Mouse (Mus musculus) hindbrain, embryonic 11.5 days (tissue): ENCODE measurements around the gene Coq8b. TPM values are rescaled to one million over a fixed set of nuclear protein-coding genes. Genes with fewer than 3 reads are reported as not detected.

ENCODE experiments used
- microRNA counts: library from miRNA; unstranded; fragments of <30 nt; microRNA quantifications from one replicate; lab custom pipeline; 2015
- polyA plus RNA-seq: library from polyadenylated mRNA; unstranded; fragments of >200 nt; fragmentation: Nextera tagmentation; extraction: Ambion mirVana; gene quantifications from 2 replicates; pipeline ENCODE4 v1.2.1, GENCODE M21; 2014

Gene Coq8b
- polyA plus RNA-seq, 1 experiment from 2014 or later: 18.4 TPM

MicroRNAs within 50 kb of the gene (microRNA counts, 519-probe panel; counts per million panel counts)
- not detected for microRNA mmu-miR-1191 (lab: Ali Mortazavi, UCI)

Other genes starting within 250 kb of the Coq8b start
- gene Cyp2a12, start 203.9 kb upstream of the Coq8b start, polyA plus RNA-seq: not detected in 2 replicates
- gene Cyp2f2, start 113.1 kb upstream of the Coq8b start, polyA plus RNA-seq: not detected in 2 replicates
- gene Cyp2t4, start 79.3 kb upstream of the Coq8b start, polyA plus RNA-seq: 0.11 TPM in 1 of 2 replicates, not detected in the other
- 37.2 and 43.2 TPM in 2 replicates for gene Egln2, start 66.2 kb upstream of the Coq8b start, polyA plus RNA-seq
- 68.9 and 75.4 TPM in 2 replicates for gene Rab4b, start 54.1 kb upstream of the Coq8b start, polyA plus RNA-seq
- gene Gm21983, start 51.9 kb upstream of the Coq8b start, polyA plus RNA-seq: 0.39 TPM in 1 of 2 replicates, not detected in the other
- 3.4 and 3.7 TPM in 2 replicates for gene Mia, start 51.9 kb upstream of the Coq8b start, polyA plus RNA-seq
- gene BC024978, start 37.2 kb upstream of the Coq8b start, polyA plus RNA-seq: 3.4 and 4.1 TPM in 2 replicates
- 333 and 349 TPM in 2 replicates for gene Snrpa, start 36.8 kb upstream of the Coq8b start, polyA plus RNA-seq
- 5.0 and 6.7 TPM in 2 replicates for gene Itpkc, start 4.4 kb upstream of the Coq8b start, polyA plus RNA-seq
- gene Numbl, start 25.4 kb downstream of the Coq8b start, polyA plus RNA-seq: 19.8 and 22.7 TPM in 2 replicates
- 2.4 and 3.9 TPM in 2 replicates for gene Ltbp4, start 104.7 kb downstream of the Coq8b start, polyA plus RNA-seq
- 51.5 and 56.7 TPM in 2 replicates for gene Shkbp1, start 123.0 kb downstream of the Coq8b start, polyA plus RNA-seq
- 0.33 and 0.57 TPM in 2 replicates for gene Gm20479, start 124.4 kb downstream of the Coq8b start, polyA plus RNA-seq
- gene Sptbn4, start 214.7 kb downstream of the Coq8b start, polyA plus RNA-seq: 0.20 and 0.57 TPM in 2 replicates
- gene Blvrb, start 215.0 kb downstream of the Coq8b start, polyA plus RNA-seq: 34.8 and 35.4 TPM in 2 replicates
- gene Sertad3, start 240.7 kb downstream of the Coq8b start, polyA plus RNA-seq: 20.7 and 22.2 TPM in 2 replicates